Mouse (Mus musculus): ENCODE results near the gene Trappc5.

DNA sequence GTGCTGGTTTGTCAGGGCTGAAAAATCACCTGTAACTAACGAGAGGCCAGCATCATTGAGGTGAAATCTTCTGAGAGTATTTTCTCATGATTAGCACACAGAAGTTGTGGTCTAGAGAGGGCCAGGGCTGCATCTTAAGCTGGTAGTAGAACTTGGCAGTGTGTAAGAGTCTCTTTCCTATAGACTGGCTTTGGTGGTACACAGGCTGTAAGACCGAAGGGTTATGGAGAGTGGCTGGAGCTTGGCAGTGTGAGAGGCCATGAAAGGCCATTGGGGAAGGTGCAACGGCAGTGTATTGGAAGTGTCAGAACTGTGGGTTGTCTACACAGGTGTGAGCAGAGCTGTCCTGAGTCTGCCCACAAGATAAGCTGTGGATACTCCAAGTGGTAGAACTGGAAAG is 34.2 kb downstream of the Trappc5 start:
- TF ChIP-seq CTCF (conservative IDR thresholded peaks at IDR 0.05; ENCODE audit: insufficient read depth, insufficient read length, low read depth, low read length) (no peak), POLR2A (IDR thresholded peaks at IDR 0.05; ENCODE audit: low read depth, low read length) (no peak)

All from kidney, adult 2 months (tissue).